In genomic region chr16:49965528-49966250, GRCm38 (mm10) we compare ENCODE assay signal across 8 mouse cellular contexts.
DNase-seq lines count a peak whose midpoint lies in the region; ATAC-seq lines count a peak whose summit lies in the region.

No protein-coding gene starts in this region.

- 39% methylated on average over 7 of the region's 7 CpGs for WGBS in limb, embryonic 13.5 days
- 58% methylated on average over 7 of the region's 7 CpGs for WGBS in limb, embryonic 10.5 days
- 14% methylated on average over 7 of the region's 7 CpGs for WGBS in intestine, embryonic 14.5 days

- H3K4me1 ChIP-seq in limb, embryonic 13.5 days, result 0 out of 2 replicates have a peak, but pooled peaks cover 10% of the 10 kb centered on the region
- peaks cover 9% of the 10 kb centered on the region for H3K4me1 ChIP-seq in limb, embryonic 10.5 days
- H3K4me1 ChIP-seq in intestine, embryonic 14.5 days (replicated peaks; ENCODE audit: control insufficient read depth, insufficient read depth, low read length), result peaks cover 30% of the 10 kb centered on the region

- no peak overlapping the region for H3K9ac ChIP-seq in limb, embryonic 13.5 days
- H3K9ac ChIP-seq in intestine, embryonic 14.5 days (ENCODE audit: low read length), result no peak overlapping the region

- no peaks in the 10 kb centered on the region for H3K9me3 ChIP-seq in limb, embryonic 13.5 days
- H3K9me3 ChIP-seq in limb, embryonic 10.5 days (replicated peaks), result no peaks in the 10 kb centered on the region
- no peaks in the 10 kb centered on the region for H3K9me3 ChIP-seq in intestine, embryonic 14.5 days (ENCODE audit: control insufficient read depth, low read length)

- peak overlapping the region; percentile 6; the same call in 1 of the 2 replicates for H3K27ac ChIP-seq in limb, embryonic 13.5 days
- no peak overlapping the region for H3K27ac ChIP-seq in limb, embryonic 10.5 days
- peak overlapping the region; percentile 59 for H3K27ac ChIP-seq in intestine, embryonic 14.5 days (ENCODE audit: low read depth)

- H3K4me2 ChIP-seq in limb, embryonic 13.5 days (replicated peaks), result no peak overlapping the region
- H3K4me2 ChIP-seq in intestine, embryonic 14.5 days (ENCODE audit: low read length), result no peak overlapping the region

- no peaks in the 10 kb centered on the region for H3K36me3 ChIP-seq in limb, embryonic 13.5 days
- H3K36me3 ChIP-seq in limb, embryonic 10.5 days, result no peaks in the 10 kb centered on the region
- H3K36me3 ChIP-seq in intestine, embryonic 14.5 days (ENCODE audit: control insufficient read depth, insufficient read depth, low read length), result no peaks in the 10 kb centered on the region

- DNase-seq in limb, embryonic 10.5 days (ENCODE audit: low spot score), result no peak
- DNase-seq in brain, embryonic 18.5 days (ENCODE audit: low read depth, low spot score), result peak; percentile 45
- DNase-seq in intestine, embryonic 14.5 days (ENCODE audit: low spot score), result peak; percentile 64
- no peak for DNase-seq in adrenal gland, postnatal 10 days
- no peak for DNase-seq in gastrocnemius, postnatal 25 days
- no peak for DNase-seq in embryo, embryonic 10.5 days (ENCODE audit: low spot score)

- H3K27me3 ChIP-seq in limb, embryonic 13.5 days, result no peaks in the 10 kb centered on the region
- no peaks in the 10 kb centered on the region for H3K27me3 ChIP-seq in limb, embryonic 10.5 days (ENCODE audit: low read depth, poor library complexity, severe bottlenecking)
- H3K27me3 ChIP-seq in intestine, embryonic 14.5 days (replicated peaks; ENCODE audit: control insufficient read depth, insufficient read depth, low read length), result no peaks in the 10 kb centered on the region

- no peak for ATAC-seq in limb, embryonic 13.5 days (ENCODE audit: low FRiP score, low read depth)
- peak; percentile 67; the same call in 1 of the 2 replicates for ATAC-seq in intestine, embryonic 14.5 days (replicated peaks; ENCODE audit: low FRiP score, low TSS enrichment, low read depth)
- peak; percentile 70 for ATAC-seq in megakaryocyte, adult 5-6 weeks (ENCODE audit: poor library complexity, severe bottlenecking)

- no peak overlapping the region for H3K4me3 ChIP-seq in limb, embryonic 13.5 days
- H3K4me3 ChIP-seq in limb, embryonic 10.5 days, result no peak overlapping the region
- no peak overlapping the region for H3K4me3 ChIP-seq in intestine, embryonic 14.5 days (ENCODE audit: low read depth, low read length)

Comparison
In these comparisons a context has a peak if more than half of its experiments do, and no peak if none do; other contexts are left out.
1. DNase-seq: peak in brain, embryonic 18.5 days (single experiment) and intestine, embryonic 14.5 days (single experiment); none in limb, embryonic 10.5 days (single experiment), adrenal gland, postnatal 10 days (single experiment), gastrocnemius, postnatal 25 days (single experiment) and embryo, embryonic 10.5 days (single experiment).